Mouse (Mus musculus): Measurements from ENCODE around the gene Mustn1. TPM values are rescaled to one million over a fixed set of nuclear protein-coding genes. Genes with fewer than 3 reads are reported as not detected.

Mustn1 gene
- polyA plus RNA-seq, 1 experiment from 2014 or later: 5.3 TPM

DNA sequence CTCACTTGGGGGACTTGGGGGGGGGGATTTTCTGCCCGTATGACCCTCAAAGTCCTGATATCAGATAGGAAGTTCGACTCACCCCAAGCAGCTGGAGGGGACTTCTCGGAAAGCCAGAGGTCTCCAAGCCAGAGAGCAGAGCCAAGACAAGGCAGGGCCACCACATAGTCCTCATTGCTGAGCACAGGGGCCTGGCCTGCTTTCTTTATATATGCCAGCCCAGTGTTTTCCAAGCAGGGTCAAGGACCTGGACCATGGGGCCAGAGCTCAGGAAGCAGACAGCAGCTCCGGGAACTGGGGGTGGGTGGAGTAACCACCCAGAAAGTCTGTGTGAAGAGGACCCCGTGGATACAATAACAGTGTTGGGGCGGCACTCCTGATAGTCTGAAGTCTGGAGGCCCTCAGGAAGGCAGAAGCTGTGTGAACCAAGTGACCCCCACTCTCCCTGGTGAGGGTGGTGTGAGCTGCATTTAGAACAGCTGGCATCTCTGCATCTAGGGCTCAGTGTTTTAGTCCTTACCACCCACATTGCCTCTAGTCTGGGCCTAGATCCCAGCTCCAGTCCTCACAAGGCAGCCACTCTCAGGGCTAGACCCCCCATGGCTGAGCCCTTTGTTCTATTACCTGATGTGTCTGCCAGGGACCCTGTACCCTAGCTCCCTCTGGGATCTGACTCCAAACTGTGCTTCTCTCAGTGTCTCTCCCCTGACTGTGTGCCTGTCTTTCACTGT lies 44.5 kb downstream of the Mustn1 start, which contains the start of gene Itih3:
TSS of gene Itih3 (minus strand) at position 386 of the 731 bp plus-strand sequence.
- Histone ChIP-seq H3K9ac (replicated peaks; ENCODE audit: low read length) (no peak within 1 kb of the TSS), H3K4me2 (replicated peaks; ENCODE audit: low read depth, low read length) (no peak within 1 kb of the TSS), H3K9me3 (ENCODE audit: low read length) (no peaks in the 10 kb centered on the region), H3K4me1 (ENCODE audit: insufficient read depth, low read length) (no peaks in the 10 kb centered on the region), H3K4me3 (ENCODE audit: low read length) (no peak within 1 kb of the TSS), H3K27ac (ENCODE audit: low read length) (no peak within 1 kb of the TSS), H3K36me3 (ENCODE audit: insufficient read depth, low read length) (no peaks in the 10 kb centered on the region), H3K27me3 (ENCODE audit: insufficient read depth, low read length) (no peaks in the 10 kb centered on the region)
- WGBS: 57% methylated on average over 6 of the region's 6 CpGs
- no peak for ATAC-seq (ENCODE audit: low FRiP score, low TSS enrichment)

DNA sequence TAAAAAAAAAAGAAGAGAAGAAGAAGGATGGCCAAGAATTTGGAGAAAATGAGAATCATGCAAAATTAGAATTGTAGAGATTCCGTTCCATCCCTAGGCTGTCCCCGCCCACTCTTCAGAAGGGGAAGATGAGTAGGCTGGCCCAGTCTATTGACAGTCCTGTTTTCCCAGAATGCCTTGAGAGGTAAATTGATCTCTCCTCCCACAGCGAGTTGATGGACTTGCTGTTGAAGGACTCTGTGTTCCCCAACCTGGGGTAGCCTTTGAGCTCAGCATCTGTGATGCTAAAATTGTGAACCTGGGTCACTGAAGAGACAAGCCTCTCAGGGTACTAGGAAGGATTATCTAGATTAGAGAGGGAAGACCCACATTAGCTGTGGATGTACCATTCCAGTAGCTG lies 46.5 kb downstream of the Mustn1 start:
- H3K27ac ChIP-seq (ENCODE audit: low read length): no peak overlapping the region
- H3K9me3 ChIP-seq (ENCODE audit: low read length): no peaks in the 10 kb centered on the region
- H3K4me3 ChIP-seq (ENCODE audit: low read length): no peak overlapping the region
- H3K27me3 ChIP-seq (ENCODE audit: insufficient read depth, low read length): no peaks in the 10 kb centered on the region
- no peak for ATAC-seq (ENCODE audit: low FRiP score, low TSS enrichment)
- WGBS: 85% methylated on average over 3 of the region's 3 CpGs
- H3K4me1 ChIP-seq (ENCODE audit: insufficient read depth, low read length): no peaks in the 10 kb centered on the region
- no peak overlapping the region for H3K4me2 ChIP-seq (replicated peaks; ENCODE audit: low read depth, low read length)
- no peak overlapping the region for H3K9ac ChIP-seq (replicated peaks; ENCODE audit: low read length)
- no peaks in the 10 kb centered on the region for H3K36me3 ChIP-seq (ENCODE audit: insufficient read depth, low read length)

DNA sequence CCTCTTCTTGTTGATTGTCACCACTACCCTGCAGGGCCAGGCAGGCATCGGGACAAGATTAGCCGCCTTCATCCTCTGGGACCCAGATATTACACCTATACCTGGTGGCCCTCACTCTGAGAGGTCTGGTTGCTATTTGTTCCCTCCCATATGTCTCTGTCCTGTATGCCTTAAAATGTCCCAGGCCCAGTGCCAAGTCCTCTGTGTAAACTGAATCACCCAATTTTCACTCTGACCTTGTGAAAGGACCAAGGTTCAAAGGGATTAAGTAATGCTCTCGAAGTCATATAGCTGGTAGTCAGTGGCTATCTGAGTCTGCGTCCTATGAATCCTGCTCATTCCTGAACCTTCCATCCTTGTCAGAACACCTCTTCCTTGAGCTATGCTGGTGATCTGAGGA lies 51.4 kb downstream of the Mustn1 start:
- Histone ChIP-seq H3K4me2 (replicated peaks; ENCODE audit: low read depth, low read length) (no peak overlapping the region), H3K9me3 (ENCODE audit: low read length) (no peaks in the 10 kb centered on the region), H3K27me3 (ENCODE audit: insufficient read depth, low read length) (no peaks in the 10 kb centered on the region), H3K9ac (replicated peaks; ENCODE audit: low read length) (no peak overlapping the region), H3K4me1 (ENCODE audit: insufficient read depth, low read length) (no peaks in the 10 kb centered on the region), H3K27ac (ENCODE audit: low read length) (no peak overlapping the region), H3K36me3 (ENCODE audit: insufficient read depth, low read length) (no peaks in the 10 kb centered on the region), H3K4me3 (ENCODE audit: low read length) (no peak overlapping the region)
- no peak for ATAC-seq (ENCODE audit: low FRiP score, low TSS enrichment)
- 93% methylated on average over 4 of the region's 4 CpGs for WGBS

Other genes with a start within 250 kb of the Mustn1 start
- 19.6 and 20.3 TPM in 2 replicates for gene Rft1, start 224.8 kb upstream of the Mustn1 start, polyA plus RNA-seq (2015; fragmentation: Nextera tagmentation; extraction: Ambion mirVana)
- 13.6 and 14.5 TPM in 2 replicates for gene Sfmbt1, start 164.4 kb upstream of the Mustn1 start, polyA plus RNA-seq (2015; fragmentation: Nextera tagmentation; extraction: Ambion mirVana)
- gene Tmem110, start 53.6 kb upstream of the Mustn1 start, polyA plus RNA-seq (2015; fragmentation: Nextera tagmentation; extraction: Ambion mirVana): 25.1 and 25.7 TPM in 2 replicates
- gene Itih4, start 7.3 kb downstream of the Mustn1 start, polyA plus RNA-seq (2015; fragmentation: Nextera tagmentation; extraction: Ambion mirVana): 0.27 and 0.59 TPM in 2 replicates
- gene Itih3, start 44.6 kb downstream of the Mustn1 start, polyA plus RNA-seq (2015; fragmentation: Nextera tagmentation; extraction: Ambion mirVana): 1.4 TPM in 2 replicates
- gene Itih1, start 64.1 kb downstream of the Mustn1 start, polyA plus RNA-seq (2015; fragmentation: Nextera tagmentation; extraction: Ambion mirVana): 0.45 and 0.51 TPM in 2 replicates
- 15.0 and 18.9 TPM in 2 replicates for gene Nek4, start 72.2 kb downstream of the Mustn1 start, polyA plus RNA-seq (2015; fragmentation: Nextera tagmentation; extraction: Ambion mirVana)
- 68.8 and 72.7 TPM in 2 replicates for gene Glt8d1, start 122.2 kb downstream of the Mustn1 start, polyA plus RNA-seq (2015; fragmentation: Nextera tagmentation; extraction: Ambion mirVana)
- gene Spcs1, start 122.5 kb downstream of the Mustn1 start, polyA plus RNA-seq (2015; fragmentation: Nextera tagmentation; extraction: Ambion mirVana): 372 and 375 TPM in 2 replicates
- 126 and 128 TPM in 2 replicates for gene Pbrm1, start 139.9 kb downstream of the Mustn1 start, polyA plus RNA-seq (2015; fragmentation: Nextera tagmentation; extraction: Ambion mirVana)
- gene Gnl3, start 140.0 kb downstream of the Mustn1 start, polyA plus RNA-seq (2015; fragmentation: Nextera tagmentation; extraction: Ambion mirVana): 107 and 116 TPM in 2 replicates
- gene Smim4, start 249.8 kb downstream of the Mustn1 start, polyA plus RNA-seq (2015; fragmentation: Nextera tagmentation; extraction: Ambion mirVana): 105 and 109 TPM in 2 replicates